Mouse (Mus musculus): Measurements from ENCODE around the gene Vash2.

- TF ChIP-seq POLR2A (IDR thresholded peaks at IDR 0.05; ENCODE audit: extremely low read depth, insufficient read depth, low read length): no peak
- TF ChIP-seq CTCF (IDR thresholded peaks at IDR 0.05; ENCODE audit: low read depth, low read length): no peak
These were observed 4.3 kb downstream of the Vash2 start for GRCm38 (mm10) chr1:190974833-190975232.
